Mouse (Mus musculus) MEL (cell line): Measurements from ENCODE around the gene Sh3rf1.

ENCODE experiments used
- CTCF ChIP-seq, 3 experiments: IDR thresholded peaks in 2 of 3; conservative IDR thresholded peaks in 1 of 3; 2 replicates each; pipeline ENCODE4 v1.5.1; 2011 to 2012; ENCODE audit warnings: low read length in 3 of 3, low read depth in 2 of 3, mild to moderate bottlenecking in 2 of 3, improper control_type of control experiment in 1 of 3, inconsistent platforms in 1 of 3, mixed read lengths in 1 of 3, moderate library complexity in 1 of 3; ENCODE audit not compliant: control insufficient read depth in 1 of 3, insufficient read depth in 1 of 3, poor library complexity in 1 of 3, severe bottlenecking in 1 of 3
- EP300 ChIP-seq, 2 experiments: IDR thresholded peaks; 2 replicates each; pipeline ENCODE4 v1.6.1; 2011; ENCODE audit warnings: improper control_type of control experiment in 2 of 2, low read length in 2 of 2, low read depth in 1 of 2, mild to moderate bottlenecking in 1 of 2
- HCFC1 ChIP-seq: IDR thresholded peaks from 2 replicates; pipeline ENCODE4 v1.6.1; 2012; ENCODE audit warnings: low read depth, mild to moderate bottlenecking, inconsistent platforms, low read length, improper control_type of control experiment, moderate library complexity
- MAFK ChIP-seq: IDR thresholded peaks from 2 replicates; pipeline ENCODE4 v1.6.1; 2011; ENCODE audit warnings: low read depth, mild to moderate bottlenecking, low read length, improper control_type of control experiment, borderline replicate concordance
- MXI1 ChIP-seq: IDR thresholded peaks from 2 replicates; pipeline ENCODE4 v1.6.1; 2011; ENCODE audit warnings: mild to moderate bottlenecking, low read depth, low read length, improper control_type of control experiment

- no peak for TF ChIP-seq EP300 (IDR thresholded peaks at IDR 0.05; ENCODE audit: low read depth in 1 of 2, low read length in 2 of 2)
- TF ChIP-seq CTCF (IDR thresholded peaks at IDR 0.05 in 2 of 3, conservative IDR thresholded peaks at IDR 0.05 in 1 of 3; ENCODE audit: control insufficient read depth in 1 of 3, insufficient read depth in 1 of 3, low read depth in 2 of 3, low read length in 3 of 3, poor library complexity in 1 of 3, severe bottlenecking in 1 of 3) = no peak
- TF ChIP-seq MXI1 = no peak
- no peak for TF ChIP-seq MAFK
- TF ChIP-seq HCFC1 = no peak
Measured at GRCm38 (mm10) chr8:61362301-61362913, 138.7 kb downstream of the Sh3rf1 start.
